Mouse (Mus musculus): ENCODE measurements around the gene Spo11.
A peak's percentile ranks its signal among the peaks of the same experiment; 100 is the strongest.

Gene Spo11

GRCm38 (mm10) chr2:173036055-173036454, 58.6 kb downstream of the Spo11 start:
- no peak for DNase-seq

- no peak for DNase-seq
Measured at GRCm38 (mm10) chr2:173036611-173037010, 59.1 kb downstream of the Spo11 start.

- DNase-seq = no peak
Measured at GRCm38 (mm10) chr2:173037347-173037746, 59.8 kb downstream of the Spo11 start.

GRCm38 (mm10) chr2:173037827-173038607, 60.5 kb downstream of the Spo11 start:
- DNase-seq = peak; percentile 80

GRCm38 (mm10) chr2:173039041-173039440, 61.5 kb downstream of the Spo11 start:
- no peak for DNase-seq

- DNase-seq = no peak
Measured at GRCm38 (mm10) chr2:173040803-173041202, 63.3 kb downstream of the Spo11 start.

GRCm38 (mm10) chr2:173041242-173041641, 63.7 kb downstream of the Spo11 start:
- no peak for DNase-seq

- no peak for DNase-seq
Measured at GRCm38 (mm10) chr2:173041893-173042292, 64.4 kb downstream of the Spo11 start.

- no peak for DNase-seq
Measured at GRCm38 (mm10) chr2:173042504-173043162, 65.1 kb downstream of the Spo11 start.
